Mouse (Mus musculus): Measurements from ENCODE around the gene Gcg. TPM values are rescaled to one million over a fixed set of nuclear protein-coding genes. Genes with fewer than 3 reads are reported as not detected.

Gcg gene
- polyA plus RNA-seq, 2 experiments, result 0.03 to 0.15 TPM

- H3K4me3 ChIP-seq (ENCODE audit: insufficient read depth in 1 of 2, low read depth in 2 of 2, low read length in 2 of 2), result no peak overlapping the region
- WGBS (ENCODE audit: insufficient replicate concordance), result 67% methylated on average over 4 of the region's 4 CpGs
- H3K9me3 ChIP-seq (ENCODE audit: control insufficient read depth, low read length), result no peaks in the 10 kb centered on the region
- no peak overlapping the region for H3K9ac ChIP-seq (replicated peaks)
- H3K36me3 ChIP-seq (replicated peaks; ENCODE audit: control insufficient read depth, insufficient read depth, low read depth), result no peaks in the 10 kb centered on the region
- no peak overlapping the region for H3K4me2 ChIP-seq (ENCODE audit: low read depth)
- ATAC-seq (ENCODE audit: insufficient read depth), result no peak
- no peak overlapping the region for H3K27ac ChIP-seq
- H3K27me3 ChIP-seq (ENCODE audit: control insufficient read depth, insufficient read depth, low read length), result no peaks in the 10 kb centered on the region
- no peak for DNase-seq (ENCODE audit: low read depth in 3 of 3, low spot score in 3 of 3)
- H3K4me1 ChIP-seq (replicated peaks; ENCODE audit: control insufficient read depth in 2 of 2, insufficient read depth in 2 of 2, low read length in 1 of 2), result no peaks in the 10 kb centered on the region
- TF ChIP-seq CTCF (IDR thresholded peaks at IDR 0.05; ENCODE audit: low read depth) (no peak), EP300 (IDR thresholded peaks at IDR 0.05; ENCODE audit: low read depth) (no peak)
Measured at GRCm38 (mm10) chr2:62502516-62502915, 19.1 kb upstream of the Gcg start.

- DNase-seq (ENCODE audit: low read depth in 3 of 3, low spot score in 3 of 3), result no peak
- Histone ChIP-seq H3K4me2 (ENCODE audit: low read depth) (no peak overlapping the region), H3K9me3 (ENCODE audit: control insufficient read depth, low read length) (no peaks in the 10 kb centered on the region), H3K4me3 (ENCODE audit: insufficient read depth in 1 of 2, low read depth in 2 of 2, low read length in 2 of 2) (no peak overlapping the region), H3K36me3 (replicated peaks; ENCODE audit: control insufficient read depth, insufficient read depth, low read depth) (no peaks in the 10 kb centered on the region), H3K9ac (replicated peaks) (no peak overlapping the region), H3K4me1 (replicated peaks; ENCODE audit: control insufficient read depth in 2 of 2, insufficient read depth in 2 of 2, low read length in 1 of 2) (no peaks in the 10 kb centered on the region), H3K27ac (no peak overlapping the region), H3K27me3 (ENCODE audit: control insufficient read depth, insufficient read depth, low read length) (no peaks in the 10 kb centered on the region)
- WGBS (ENCODE audit: insufficient replicate concordance), result 74% methylated on average over 5 of the region's 5 CpGs
- no peak for TF ChIP-seq CTCF (IDR thresholded peaks at IDR 0.05; ENCODE audit: low read depth)
- no peak for TF ChIP-seq EP300 (IDR thresholded peaks at IDR 0.05; ENCODE audit: low read depth)
- no peak for ATAC-seq (ENCODE audit: insufficient read depth)
Measured at GRCm38 (mm10) chr2:62498821-62499220, 15.4 kb upstream of the Gcg start.

GRCm38 (mm10) chr2:62498086-62498485, 14.6 kb upstream of the Gcg start:
- 78% methylated on average over 4 of the region's 4 CpGs for WGBS (ENCODE audit: insufficient replicate concordance)
- no peak for TF ChIP-seq EP300 (IDR thresholded peaks at IDR 0.05; ENCODE audit: low read depth)
- no peak for TF ChIP-seq CTCF (IDR thresholded peaks at IDR 0.05; ENCODE audit: low read depth)
- H3K27me3 ChIP-seq (ENCODE audit: control insufficient read depth, insufficient read depth, low read length), result no peaks in the 10 kb centered on the region
- H3K27ac ChIP-seq, result no peak overlapping the region
- H3K9ac ChIP-seq (replicated peaks), result no peak overlapping the region
- H3K4me2 ChIP-seq (ENCODE audit: low read depth), result no peak overlapping the region
- H3K36me3 ChIP-seq (replicated peaks; ENCODE audit: control insufficient read depth, insufficient read depth, low read depth), result no peaks in the 10 kb centered on the region
- no peaks in the 10 kb centered on the region for H3K9me3 ChIP-seq (ENCODE audit: control insufficient read depth, low read length)
- no peak for DNase-seq (ENCODE audit: low read depth in 3 of 3, low spot score in 3 of 3)
- H3K4me3 ChIP-seq (ENCODE audit: insufficient read depth in 1 of 2, low read depth in 2 of 2, low read length in 2 of 2), result no peak overlapping the region
- no peak for ATAC-seq (ENCODE audit: insufficient read depth)
- no peaks in the 10 kb centered on the region for H3K4me1 ChIP-seq (replicated peaks; ENCODE audit: control insufficient read depth in 2 of 2, insufficient read depth in 2 of 2, low read length in 1 of 2)

- Histone ChIP-seq H3K36me3 (replicated peaks; ENCODE audit: control insufficient read depth, insufficient read depth, low read depth) (no peaks in the 10 kb centered on the region), H3K4me2 (ENCODE audit: low read depth) (no peak overlapping the region), H3K9ac (replicated peaks) (no peak overlapping the region), H3K9me3 (ENCODE audit: control insufficient read depth, low read length) (no peaks in the 10 kb centered on the region), H3K27ac (no peak overlapping the region), H3K4me3 (ENCODE audit: insufficient read depth in 1 of 2, low read depth in 2 of 2, low read length in 2 of 2) (no peak overlapping the region), H3K27me3 (ENCODE audit: control insufficient read depth, insufficient read depth, low read length) (no peaks in the 10 kb centered on the region), H3K4me1 (replicated peaks; ENCODE audit: control insufficient read depth in 2 of 2, insufficient read depth in 2 of 2, low read length in 1 of 2) (no peaks in the 10 kb centered on the region)
- DNase-seq (ENCODE audit: low read depth in 3 of 3, low spot score in 3 of 3) (no peak), ATAC-seq (ENCODE audit: insufficient read depth) (no peak)
- 68% methylated on average over 5 of the region's 5 CpGs for whole genome bisulfite sequencing (ENCODE audit: insufficient replicate concordance)
- TF ChIP-seq EP300 (IDR thresholded peaks at IDR 0.05; ENCODE audit: low read depth) (no peak), CTCF (IDR thresholded peaks at IDR 0.05; ENCODE audit: low read depth) (no peak)
Measured at GRCm38 (mm10) chr2:62497333-62498002, 14.0 kb upstream of the Gcg start.

- ATAC-seq (ENCODE audit: insufficient read depth), result no peak
- no peak overlapping the region for H3K4me3 ChIP-seq (ENCODE audit: insufficient read depth in 1 of 2, low read depth in 2 of 2, low read length in 2 of 2)
- H3K27ac ChIP-seq, result no peak overlapping the region
- H3K27me3 ChIP-seq (ENCODE audit: control insufficient read depth, insufficient read depth, low read length), result no peaks in the 10 kb centered on the region
- no peak for DNase-seq (ENCODE audit: low read depth in 3 of 3, low spot score in 3 of 3)
- H3K36me3 ChIP-seq (replicated peaks; ENCODE audit: control insufficient read depth, insufficient read depth, low read depth), result no peaks in the 10 kb centered on the region
- no peak overlapping the region for H3K4me2 ChIP-seq (ENCODE audit: low read depth)
- no peaks in the 10 kb centered on the region for H3K4me1 ChIP-seq (replicated peaks; ENCODE audit: control insufficient read depth in 2 of 2, insufficient read depth in 2 of 2, low read length in 1 of 2)
- TF ChIP-seq EP300 (IDR thresholded peaks at IDR 0.05; ENCODE audit: low read depth) (no peak), CTCF (IDR thresholded peaks at IDR 0.05; ENCODE audit: low read depth) (no peak)
- no peaks in the 10 kb centered on the region for H3K9me3 ChIP-seq (ENCODE audit: control insufficient read depth, low read length)
- whole genome bisulfite sequencing (ENCODE audit: insufficient replicate concordance), result 56% methylated on average over 4 of the region's 4 CpGs
- H3K9ac ChIP-seq (replicated peaks), result no peak overlapping the region
Measured at GRCm38 (mm10) chr2:62495407-62495806, 12.0 kb upstream of the Gcg start.

All from liver, embryonic 14.5 days (tissue).